Mouse (Mus musculus): Measurements from ENCODE around the gene Klhl40.

The Klhl40 gene

GRCm38 (mm10) chr9:121826356-121826755 is 48.9 kb downstream of the Klhl40 start:
- no peak for DNase-seq (ENCODE audit: low spot score in 2 of 2)

GRCm38 (mm10) chr9:121828314-121828713 is 50.9 kb downstream of the Klhl40 start:
- no peak for DNase-seq (ENCODE audit: low spot score in 2 of 2)

GRCm38 (mm10) chr9:121829270-121829992 is 52.0 kb downstream of the Klhl40 start:
- DNase-seq (ENCODE audit: low spot score in 2 of 2): no peak

- DNase-seq (ENCODE audit: low spot score in 2 of 2): no peak
Observed at GRCm38 (mm10) chr9:121830243-121830955, 53.0 kb downstream of the Klhl40 start.

GRCm38 (mm10) chr9:121830956-121831293 is 53.5 kb downstream of the Klhl40 start:
- DNase-seq (ENCODE audit: low spot score in 2 of 2): peak; percentile 61 to 84
